Mouse (Mus musculus): ENCODE measurements around the gene Trp53. TPM values are rescaled to one million over a fixed set of nuclear protein-coding genes. Genes with fewer than 3 reads are reported as not detected.
"Not testable (repeated sequence)": the region's sequence is repeated elsewhere in the genome, so short reads cannot be mapped to it uniquely, and the experiment has no call there.

Trp53 gene
- total RNA-seq, 4 experiments from 2014 or later, result 26.6 to 32.6 (median 28.2) TPM

- no peak for DNase-seq (ENCODE audit: low spot score in 2 of 2)
These were observed 42.8 kb downstream of the Trp53 start for GRCm38 (mm10) chr11:69623006-69623405.

DNA sequence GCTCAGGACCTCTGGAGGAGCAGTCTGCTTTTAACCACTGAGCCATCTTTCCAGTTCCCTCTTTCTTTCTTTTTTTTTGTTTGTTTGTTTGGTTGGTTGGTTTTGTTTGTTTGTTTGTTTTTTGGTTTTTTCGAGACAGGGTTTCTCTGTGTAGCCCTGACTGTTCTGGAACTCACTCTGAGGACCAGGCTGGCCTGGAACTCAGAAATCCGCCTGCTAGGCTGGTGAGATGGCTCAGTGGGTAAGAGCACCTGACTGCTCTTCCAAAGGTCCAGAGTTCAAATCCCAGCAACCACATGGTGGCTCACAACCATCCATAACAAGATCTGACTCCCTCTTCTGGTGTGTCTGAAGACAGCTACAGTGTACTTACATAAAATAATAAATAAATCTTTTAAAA is 44.2 kb downstream of the Trp53 start:
- DNase-seq (ENCODE audit: low spot score in 2 of 2), result not testable (repeated sequence)

DNA sequence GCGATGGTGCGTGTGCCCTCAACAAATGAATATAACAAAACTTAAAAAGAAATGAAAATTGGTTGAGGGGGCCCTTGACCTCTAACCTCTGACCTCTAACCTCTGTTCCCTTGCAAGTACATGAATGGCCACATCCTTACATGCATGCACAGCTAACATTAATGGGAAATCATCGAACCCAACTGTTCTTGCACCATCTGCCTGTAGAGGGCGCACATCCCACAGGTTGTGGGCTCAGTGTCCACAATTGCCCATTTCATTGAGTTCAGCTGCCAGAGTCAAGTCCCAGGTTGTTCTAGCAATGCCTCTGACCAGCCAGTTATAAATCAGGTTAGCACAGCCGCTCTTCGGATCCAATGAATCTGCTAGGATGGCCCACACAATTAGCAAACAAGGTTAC is 48.1 kb downstream of the Trp53 start:
- peak in 1 of 2 experiments; percentile 61 for DNase-seq (ENCODE audit: low spot score in 2 of 2)

DNA sequence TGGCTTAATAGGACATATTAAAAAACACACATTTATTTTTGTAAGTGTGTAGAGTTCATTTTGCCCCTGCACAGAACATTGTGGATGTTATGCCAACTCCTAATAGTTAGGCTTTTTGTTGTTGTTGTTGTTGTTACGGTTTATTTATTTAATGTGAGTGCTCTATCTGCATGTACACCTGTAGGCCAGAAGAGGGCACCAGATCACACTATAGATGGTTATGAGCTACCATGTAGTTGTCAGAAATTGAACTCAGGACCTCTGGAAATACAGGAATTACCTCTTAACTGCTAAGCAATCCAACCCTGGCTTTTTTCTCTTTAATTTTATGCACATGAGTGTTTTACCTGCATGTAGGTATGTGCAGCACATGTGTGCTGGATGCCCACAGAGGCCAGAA is 49.6 kb downstream of the Trp53 start:
- DNase-seq (ENCODE audit: low spot score in 2 of 2), result no peak

DNA sequence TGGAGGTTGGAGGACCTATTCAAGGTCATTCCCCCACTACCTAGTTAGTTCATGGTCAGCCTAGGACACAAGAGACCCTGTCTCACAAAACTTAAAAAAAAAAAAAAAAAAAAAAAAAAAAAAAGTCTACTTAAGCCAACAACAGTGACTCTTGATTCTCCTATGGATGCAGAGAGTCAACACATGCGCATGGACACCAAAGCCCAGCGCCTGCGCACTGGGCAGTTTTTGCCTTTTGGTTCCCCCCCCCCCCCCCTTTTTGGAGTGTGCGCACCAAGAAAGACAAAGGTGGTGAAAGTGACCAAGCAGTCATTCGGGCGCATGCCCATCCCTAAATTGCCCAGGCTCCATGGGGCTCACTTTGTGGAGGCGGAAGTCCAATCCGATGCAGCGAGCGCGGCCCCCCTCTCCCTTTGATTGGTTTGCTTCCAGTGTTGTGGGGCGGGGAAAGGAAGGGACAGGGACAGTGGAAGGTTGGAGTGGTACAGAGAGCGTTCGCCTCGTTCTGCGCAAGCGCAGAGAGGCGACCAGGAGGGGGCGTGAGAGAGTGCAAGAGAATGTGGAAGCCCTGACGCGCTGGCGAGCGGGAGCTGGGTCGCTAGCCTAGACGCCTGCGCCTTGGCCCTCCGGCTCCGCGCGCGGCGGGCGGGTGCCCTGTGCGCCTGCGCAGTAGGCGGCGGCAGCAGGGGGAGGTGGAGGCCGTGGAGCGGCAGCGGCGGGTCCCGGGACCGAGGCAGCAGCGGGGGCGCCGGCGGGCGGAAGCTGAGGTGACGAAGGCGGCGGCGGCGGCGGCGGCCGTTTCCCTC is 52.3 kb downstream of the Trp53 start, which contains the start of gene Fxr2:
TSS of gene Fxr2 (plus strand) at position 707 of the 806 bp plus-strand sequence.
- peak; percentile 99 to 100 for DNase-seq (ENCODE audit: low spot score in 2 of 2)

DNA sequence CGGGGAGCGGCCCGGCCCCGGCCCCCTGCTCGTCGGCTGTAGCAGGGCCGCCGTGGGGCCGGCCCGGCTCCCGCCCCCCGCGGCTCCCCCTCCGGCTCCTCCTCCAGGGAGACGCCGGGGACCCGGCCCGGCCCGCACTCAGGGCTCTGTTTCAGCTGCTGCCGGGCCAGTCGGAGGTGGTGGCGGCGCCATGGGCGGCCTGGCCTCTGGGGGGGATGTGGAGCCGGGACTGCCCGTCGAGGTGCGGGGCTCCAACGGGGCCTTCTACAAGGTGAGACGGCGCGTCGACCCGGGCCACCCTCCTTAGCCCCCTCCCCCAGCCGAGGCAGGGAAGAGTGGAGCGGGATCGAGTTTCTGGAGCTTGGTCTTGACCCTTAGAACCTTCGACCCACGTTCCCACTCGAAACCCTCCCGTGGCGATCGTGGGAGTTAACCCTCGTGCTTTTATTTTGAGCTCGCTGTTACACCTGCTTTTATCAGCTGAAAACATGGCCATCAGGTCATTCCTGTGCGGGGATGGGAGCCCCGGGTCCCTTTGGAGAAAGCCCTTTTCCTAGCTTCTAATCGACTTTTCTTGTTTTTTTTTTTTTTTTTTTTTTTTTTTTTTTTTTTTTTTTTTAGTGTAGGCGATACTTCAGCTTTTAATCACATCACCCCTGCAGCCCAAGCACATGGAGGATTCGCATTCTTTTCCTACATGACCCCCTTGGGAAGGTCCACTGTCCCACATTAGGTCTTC is 53.1 kb downstream of the Trp53 start:
- DNase-seq (ENCODE audit: low spot score in 2 of 2), result peak in 1 of 2 experiments; percentile 48

GRCm38 (mm10) chr11:69635471-69635870 is 55.3 kb downstream of the Trp53 start:
- DNase-seq (ENCODE audit: low spot score in 2 of 2), result no peak

Small RNA genes within 50 kb of the gene (microRNA-seq; reads per million reads assigned to microRNA genes)
- gene Mir467f, result 0 reads per million in 2 experiments

Other genes with a start within 250 kb of the Trp53 start
- 100 to 1,000 TPM; 160 to 180 (median 169) TPM for gene Rnf227, start 239.9 kb upstream of the Trp53 start, total RNA-seq (2022)
- 100 to 1,000 TPM; 370 to 420 (median 387) TPM for gene Chd3, start 211.0 kb upstream of the Trp53 start, total RNA-seq (2022)
- 100 to 1,000 TPM in 3 of 4 experiments, 10 to 100 TPM in 1; 99.9 to 140 (median 114) TPM for gene Naa38, start 184.9 kb upstream of the Trp53 start, total RNA-seq (2022)
- 10 to 100 TPM; 38.0 to 43.7 (median 42.5) TPM for gene Cyb5d1, start 184.7 kb upstream of the Trp53 start, total RNA-seq (2022)
- 1 to 10 TPM; 3.3 to 4.8 (median 3.5) TPM for gene Tmem88, start 182.1 kb upstream of the Trp53 start, total RNA-seq (2022)
- gene Kdm6b, start 166.7 kb upstream of the Trp53 start, total RNA-seq (2022), result 10 to 100 TPM; 17.3 to 29.2 (median 21.9) TPM
- gene Dnah2, start 31.2 kb upstream of the Trp53 start, total RNA-seq (2022), result 1 to 10 TPM; 3.3 to 4.9 (median 3.9) TPM
- 10 to 100 TPM; 89.2 to 96.6 (median 90.5) TPM for gene Efnb3, start 20.2 kb upstream of the Trp53 start, total RNA-seq (2022)
- gene Wrap53, start 104 bp upstream of the Trp53 start, total RNA-seq (2022), result 10 to 100 TPM; 10.1 to 13.8 (median 11.3) TPM
- 100 to 1,000 TPM; 400 to 455 (median 419) TPM for gene Atp1b2, start 25.6 kb downstream of the Trp53 start, total RNA-seq (2022)
- 1 to 10 TPM in 1 of 4 experiments, not detected in 3; 1.0 TPM for gene Shbg, start 37.5 kb downstream of the Trp53 start, total RNA-seq (2022)
- gene Sat2, start 41.7 kb downstream of the Trp53 start, total RNA-seq (2022), result 10 to 100 TPM in 3 of 4 experiments, 1 to 10 TPM in 1; 7.9 to 11.6 (median 10.5) TPM
- 100 to 1,000 TPM; 132 to 147 (median 140) TPM for gene Fxr2, start 52.6 kb downstream of the Trp53 start, total RNA-seq (2022)
- gene Sox15, start 75.0 kb downstream of the Trp53 start, total RNA-seq (2022), result under 1 TPM in 1 of 4 experiments, not detected in 3; 0.46 TPM
- gene Mpdu1, start 82.3 kb downstream of the Trp53 start, total RNA-seq (2022), result 10 to 100 TPM; 59.3 to 68.7 (median 61.4) TPM
- gene Cd68, start 85.8 kb downstream of the Trp53 start, total RNA-seq (2022), result 10 to 100 TPM; 14.1 to 63.3 (median 34.2) TPM
- 100 to 1,000 TPM; 268 to 307 (median 295) TPM for gene Eif4a1, start 92.1 kb downstream of the Trp53 start, total RNA-seq (2022)
- 10 to 100 TPM; 72.6 to 96.8 (median 83.6) TPM for gene Senp3, start 101.7 kb downstream of the Trp53 start, total RNA-seq (2022)
- gene Tnfsf13, start 105.4 kb downstream of the Trp53 start, total RNA-seq (2022), result 1 to 10 TPM; 2.5 to 4.2 (median 3.2) TPM
- gene Tnfsf12, start 115.5 kb downstream of the Trp53 start, total RNA-seq (2022), result 10 to 100 TPM; 10.2 to 15.1 (median 11.7) TPM
- gene Tnfsfm13, start 115.7 kb downstream of the Trp53 start, total RNA-seq (2022), result 1 to 10 TPM; 1.5 to 2.0 (median 1.8) TPM
- gene Polr2a, start 178.3 kb downstream of the Trp53 start, total RNA-seq (2022), result 10 to 100 TPM; 48.6 to 56.4 (median 51.3) TPM
- gene Slc35g3, start 181.6 kb downstream of the Trp53 start, total RNA-seq (2022), result not detected
- 100 to 1,000 TPM; 138 to 158 (median 147) TPM for gene Zbtb4, start 185.6 kb downstream of the Trp53 start, total RNA-seq (2022)
- gene Chrnb1, start 215.6 kb downstream of the Trp53 start, total RNA-seq (2022), result 1 to 10 TPM in 2 of 4 experiments, under 1 TPM in 2; 0.51 to 1.2 (median 0.92) TPM
- gene Fgf11, start 221.5 kb downstream of the Trp53 start, total RNA-seq (2022), result 10 to 100 TPM; 18.8 to 22.3 (median 19.7) TPM
- gene Tmem102, start 225.3 kb downstream of the Trp53 start, total RNA-seq (2022), result under 1 TPM in 2 of 4 experiments, not detected in 2; 0.16 to 0.20 TPM
- not detected for gene Gm39566, start 234.9 kb downstream of the Trp53 start, total RNA-seq (2022)
- gene Spem2, start 238.1 kb downstream of the Trp53 start, total RNA-seq (2022), result not detected
- gene Spem1, start 241.8 kb downstream of the Trp53 start, total RNA-seq (2022), result under 1 TPM in 3 of 4 experiments, not detected in 1; 0.43 to 0.74 (median 0.49) TPM

All from left cerebral cortex, adult 8-10 months (tissue).